Mouse (Mus musculus) retina, postnatal 7 days (tissue): ENCODE data around the gene Ivns1abp.
A peak's percentile ranks its signal among the peaks of the same experiment; 100 is the strongest.
"Not testable (repeated sequence)": the region's sequence is repeated elsewhere in the genome, so short reads cannot be mapped to it uniquely, and the experiment has no call there.

Source experiments
- DNase-seq: peaks from one replicate; pipeline ENCODE4 v3.0.0-alpha.2; 2012; ENCODE audit warnings: low read depth, low spot score

Ivns1abp gene

GRCm38 (mm10) chr1:151342311-151342710, 2.0 kb upstream of the Ivns1abp start:
- DNase-seq, result no peak

GRCm38 (mm10) chr1:151342968-151343367, 1.3 kb upstream of the Ivns1abp start:
- no peak for DNase-seq

- no peak for DNase-seq
Observed at GRCm38 (mm10) chr1:151343571-151344282, 550 bp upstream of the Ivns1abp start.

GRCm38 (mm10) chr1:151345109-151345862, 1.0 kb downstream of the Ivns1abp start:
- DNase-seq, result peak; percentile 80

GRCm38 (mm10) chr1:151345863-151346195, 1.6 kb downstream of the Ivns1abp start:
- no peak for DNase-seq

- DNase-seq, result no peak
Observed at GRCm38 (mm10) chr1:151346681-151347127, 2.4 kb downstream of the Ivns1abp start.

GRCm38 (mm10) chr1:151348293-151348692, 4.0 kb downstream of the Ivns1abp start:
- DNase-seq, result not testable (repeated sequence)

GRCm38 (mm10) chr1:151352911-151353310, 8.6 kb downstream of the Ivns1abp start:
- no peak for DNase-seq

GRCm38 (mm10) chr1:151355994-151356393, 11.7 kb downstream of the Ivns1abp start:
- no peak for DNase-seq

- no peak for DNase-seq
Observed at GRCm38 (mm10) chr1:151359374-151359773, 15.1 kb downstream of the Ivns1abp start.

- no peak for DNase-seq
Observed at GRCm38 (mm10) chr1:151366944-151367605, 22.8 kb downstream of the Ivns1abp start.

- no peak for DNase-seq
Observed at GRCm38 (mm10) chr1:151367721-151368324, 23.5 kb downstream of the Ivns1abp start.

GRCm38 (mm10) chr1:151368444-151368843, 24.2 kb downstream of the Ivns1abp start:
- DNase-seq, result no peak

GRCm38 (mm10) chr1:151370573-151370972, 26.3 kb downstream of the Ivns1abp start:
- DNase-seq, result no peak

- no peak for DNase-seq
Observed at GRCm38 (mm10) chr1:151371543-151371942, 27.3 kb downstream of the Ivns1abp start.

GRCm38 (mm10) chr1:151372823-151373222, 28.5 kb downstream of the Ivns1abp start:
- DNase-seq, result no peak

- DNase-seq, result no peak
Observed at GRCm38 (mm10) chr1:151377353-151377752, 33.1 kb downstream of the Ivns1abp start.

- DNase-seq, result peak; percentile 5
Observed at GRCm38 (mm10) chr1:151390029-151390428, 45.8 kb downstream of the Ivns1abp start.

- no peak for DNase-seq
Observed at GRCm38 (mm10) chr1:151409827-151410226, 65.5 kb downstream of the Ivns1abp start.
